Mouse (Mus musculus) heart, embryonic 13.5 days (tissue): Measurements from ENCODE around the gene Ust. TPM values are rescaled to one million over a fixed set of nuclear protein-coding genes. Genes with fewer than 3 reads are reported as not detected.

Source experiments
- ATAC-seq: fragments of 200-750 bp; cut with Nextera tagmentation; 2 replicates; pipeline ENCODE4 v1.8.0; 2017; ENCODE audit warnings: moderate TSS enrichment; ENCODE audit not compliant: insufficient number of reproducible peaks, low FRiP score, low TSS enrichment; ENCODE audit errors: extremely low read depth
- H3K27ac ChIP-seq: fragments of 300-500 bp; sonication (generic); replicated peaks from 2 replicates; pipeline ENCODE4 v1.5.1; 2015; ENCODE audit warnings: moderate library complexity, mild to moderate bottlenecking, inconsistent platforms
- H3K27me3 ChIP-seq: fragments of 300-500 bp; sonication (generic); replicated peaks from 2 replicates; pipeline ENCODE4 v1.6.1; 2015; ENCODE audit warnings: mild to moderate bottlenecking, inconsistent platforms
- H3K36me3 ChIP-seq: fragments of 300-500 bp; sonication (generic); 2 replicates; pipeline ENCODE4 v1.6.1; 2015; ENCODE audit warnings: mild to moderate bottlenecking, inconsistent platforms
- H3K4me1 ChIP-seq: fragments of 300-500 bp; sonication (generic); 2 replicates; pipeline ENCODE4 v1.6.1; 2015; ENCODE audit warnings: inconsistent platforms
- H3K4me2 ChIP-seq: fragments of 300-500 bp; sonication (generic); 2 replicates; pipeline ENCODE4 v1.6.1; 2015; ENCODE audit warnings: inconsistent platforms, mild to moderate bottlenecking, moderate library complexity
- H3K4me3 ChIP-seq: fragments of 300-500 bp; sonication (generic); 2 replicates; pipeline ENCODE4 v1.5.1; 2015; ENCODE audit warnings: moderate library complexity, mild to moderate bottlenecking, inconsistent platforms
- H3K9ac ChIP-seq: fragments of 300-500 bp; sonication (generic); 2 replicates; pipeline ENCODE4 v1.6.1; 2015; ENCODE audit warnings: inconsistent platforms, mild to moderate bottlenecking, moderate library complexity
- H3K9me3 ChIP-seq: fragments of 300-500 bp; sonication (generic); 2 replicates; pipeline ENCODE4 v1.6.1; 2016; ENCODE audit warnings: inconsistent platforms
- WGBS: fragments of 180-500 bp; shearing (Covaris S2); methylation state at CpG from one replicate; pipeline ENCODE4 v1.1.7; 2015; ENCODE audit warnings: mixed read lengths; 5-methylcytosine and 5-hydroxymethylcytosine counted together
- polyA plus RNA-seq: library from polyadenylated mRNA; unstranded; fragments of >200 nt; fragmentation: Nextera tagmentation; extraction: Ambion mirVana; gene quantifications from 2 replicates; pipeline ENCODE4 v1.2.1, GENCODE M21; 2015

Ust gene
- polyA plus RNA-seq, 1 experiment from 2014 or later = 1.8 TPM

GRCm38 (mm10) chr10:8498951-8499891 lies 19.4 kb downstream of the Ust start:
- H3K27ac ChIP-seq = no peak overlapping the region
- H3K4me1 ChIP-seq = peaks cover 33% of the 10 kb centered on the region
- no peak overlapping the region for H3K4me3 ChIP-seq
- no peaks in the 10 kb centered on the region; the same call in 1 of the 2 replicates for H3K36me3 ChIP-seq
- H3K9me3 ChIP-seq = no peaks in the 10 kb centered on the region
- H3K9ac ChIP-seq = no peak overlapping the region
- WGBS = 46% methylated on average over 13 of the region's 13 CpGs
- ATAC-seq = no peak
- no peak overlapping the region for H3K4me2 ChIP-seq
- no peaks in the 10 kb centered on the region for H3K27me3 ChIP-seq

GRCm38 (mm10) chr10:8495543-8496141 lies 23.0 kb downstream of the Ust start:
- Histone ChIP-seq H3K27ac (no peak overlapping the region), H3K4me2 (no peak overlapping the region), H3K27me3 (no peaks in the 10 kb centered on the region), H3K9ac (no peak overlapping the region), H3K36me3 (no peaks in the 10 kb centered on the region), H3K4me3 (no peak overlapping the region), H3K4me1 (peaks cover 29% of the 10 kb centered on the region), H3K9me3 (0 out of 2 replicates have a peak, but pooled peaks cover 4% of the 10 kb centered on the region)
- ATAC-seq = no peak
- WGBS = 48% methylated on average over 5 of the region's 5 CpGs

- ATAC-seq = no peak
- Histone ChIP-seq H3K4me1 (peaks cover 28% of the 10 kb centered on the region), H3K9ac (no peak overlapping the region), H3K27ac (no peak overlapping the region), H3K4me2 (no peak overlapping the region), H3K9me3 (0 out of 2 replicates have a peak, but pooled peaks cover 4% of the 10 kb centered on the region), H3K4me3 (no peak overlapping the region), H3K27me3 (no peaks in the 10 kb centered on the region), H3K36me3 (no peaks in the 10 kb centered on the region)
- WGBS = 70% methylated on average over 1 of the region's 1 CpGs
Observed at GRCm38 (mm10) chr10:8491909-8492591, 26.6 kb downstream of the Ust start.

- ATAC-seq = no peak
- Histone ChIP-seq H3K27ac (no peak overlapping the region), H3K36me3 (no peaks in the 10 kb centered on the region), H3K27me3 (no peaks in the 10 kb centered on the region), H3K4me1 (peaks cover 12% of the 10 kb centered on the region), H3K9me3 (no peaks in the 10 kb centered on the region), H3K4me3 (no peak overlapping the region), H3K4me2 (no peak overlapping the region), H3K9ac (no peak overlapping the region)
- 60% methylated on average over 2 of the region's 2 CpGs for WGBS
Observed at GRCm38 (mm10) chr10:8487388-8487787, 31.2 kb downstream of the Ust start.

- Histone ChIP-seq H3K4me2 (no peak overlapping the region), H3K27ac (no peak overlapping the region), H3K27me3 (no peaks in the 10 kb centered on the region), H3K4me3 (no peak overlapping the region), H3K9me3 (no peaks in the 10 kb centered on the region), H3K9ac (no peak overlapping the region), H3K36me3 (no peaks in the 10 kb centered on the region), H3K4me1 (peaks cover 10% of the 10 kb centered on the region)
- ATAC-seq = no peak
- 75% methylated on average over 4 of the region's 4 CpGs for WGBS
Observed at GRCm38 (mm10) chr10:8484487-8484886, 34.1 kb downstream of the Ust start.

- no peaks in the 10 kb centered on the region for H3K27me3 ChIP-seq
- no peak overlapping the region for H3K4me2 ChIP-seq
- H3K4me3 ChIP-seq = no peak overlapping the region
- no peak overlapping the region for H3K27ac ChIP-seq
- WGBS = 87% methylated on average over 4 of the region's 4 CpGs
- no peaks in the 10 kb centered on the region for H3K36me3 ChIP-seq
- no peaks in the 10 kb centered on the region for H3K9me3 ChIP-seq
- no peak overlapping the region for H3K9ac ChIP-seq
- ATAC-seq = no peak
- no peaks in the 10 kb centered on the region for H3K4me1 ChIP-seq
Observed at GRCm38 (mm10) chr10:8482779-8483178, 35.8 kb downstream of the Ust start.

GRCm38 (mm10) chr10:8479779-8480178 lies 38.8 kb downstream of the Ust start:
- Histone ChIP-seq H3K27ac (no peak overlapping the region), H3K9me3 (no peaks in the 10 kb centered on the region), H3K36me3 (no peaks in the 10 kb centered on the region), H3K9ac (no peak overlapping the region), H3K4me3 (no peak overlapping the region), H3K4me2 (no peak overlapping the region), H3K4me1 (no peaks in the 10 kb centered on the region), H3K27me3 (no peaks in the 10 kb centered on the region)
- no peak for ATAC-seq
- 91% methylated on average over 2 of the region's 2 CpGs for WGBS

GRCm38 (mm10) chr10:8477936-8478335 lies 40.7 kb downstream of the Ust start:
- WGBS = 74% methylated on average over 8 of the region's 8 CpGs
- ATAC-seq = no peak

GRCm38 (mm10) chr10:8471995-8472394 lies 46.6 kb downstream of the Ust start:
- 77% methylated on average over 12 of the region's 12 CpGs for WGBS
- Histone ChIP-seq H3K27me3 (no peaks in the 10 kb centered on the region), H3K4me1 (peaks cover 5% of the 10 kb centered on the region; the same call in 1 of the 2 replicates), H3K36me3 (no peaks in the 10 kb centered on the region), H3K4me2 (no peak overlapping the region), H3K4me3 (no peak overlapping the region), H3K9ac (no peak overlapping the region), H3K9me3 (no peaks in the 10 kb centered on the region), H3K27ac (no peak overlapping the region)
- ATAC-seq = no peak

More at GRCm38 (mm10) chr10:8477936-8478335, 40.7 kb downstream of the Ust start:
- Histone ChIP-seq H3K27me3 (no peaks in the 10 kb centered on the region), H3K36me3 (no peaks in the 10 kb centered on the region), H3K4me2 (no peak overlapping the region), H3K9ac (no peak overlapping the region), H3K27ac (no peak overlapping the region), H3K9me3 (no peaks in the 10 kb centered on the region), H3K4me1 (no peaks in the 10 kb centered on the region), H3K4me3 (no peak overlapping the region)

GRCm38 (mm10) chr10:8471012-8471411 lies 47.6 kb downstream of the Ust start:
- WGBS = 69% methylated on average over 5 of the region's 5 CpGs

GRCm38 (mm10) chr10:8469516-8469915 lies 49.1 kb downstream of the Ust start:
- WGBS = 71% methylated on average over 3 of the region's 3 CpGs
- Histone ChIP-seq H3K4me2 (no peak overlapping the region), H3K4me1 (peaks cover 5% of the 10 kb centered on the region; the same call in 1 of the 2 replicates)

More at GRCm38 (mm10) chr10:8471012-8471411, 47.6 kb downstream of the Ust start:
- no peak overlapping the region for H3K4me2 ChIP-seq
- no peaks in the 10 kb centered on the region for H3K9me3 ChIP-seq
- H3K9ac ChIP-seq = no peak overlapping the region
- no peak overlapping the region for H3K27ac ChIP-seq
- peaks cover 5% of the 10 kb centered on the region; the same call in 1 of the 2 replicates for H3K4me1 ChIP-seq
- ATAC-seq = no peak
- H3K27me3 ChIP-seq = no peaks in the 10 kb centered on the region
- no peaks in the 10 kb centered on the region for H3K36me3 ChIP-seq
- no peak overlapping the region for H3K4me3 ChIP-seq

More at GRCm38 (mm10) chr10:8469516-8469915, 49.1 kb downstream of the Ust start:
- no peak overlapping the region for H3K27ac ChIP-seq
- no peak overlapping the region for H3K9ac ChIP-seq
- H3K27me3 ChIP-seq = no peaks in the 10 kb centered on the region
- no peaks in the 10 kb centered on the region for H3K36me3 ChIP-seq
- ATAC-seq = no peak
- no peak overlapping the region for H3K4me3 ChIP-seq
- H3K9me3 ChIP-seq = no peaks in the 10 kb centered on the region
